Mouse (Mus musculus): Measurements from ENCODE around the gene Necap1.

The Necap1 gene

DNA sequence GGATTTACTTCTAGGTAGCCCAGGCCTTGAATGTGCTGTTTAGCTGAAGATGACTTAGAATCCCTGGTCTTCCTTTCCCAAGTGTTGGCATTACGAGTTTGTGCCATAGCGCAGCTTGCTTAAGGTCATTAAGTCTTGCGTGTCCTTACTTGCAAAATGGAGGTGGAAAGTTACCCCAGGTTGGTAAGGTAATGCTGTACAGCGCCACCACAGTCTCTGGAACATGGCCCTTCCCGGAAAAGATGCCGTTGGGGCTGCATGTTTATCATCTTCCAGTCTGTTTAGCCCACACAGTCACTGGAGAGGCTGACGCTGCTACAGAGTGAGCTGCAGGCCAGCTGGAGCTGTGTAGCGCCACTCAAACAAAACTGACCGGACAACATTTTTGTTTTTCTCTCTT, 9.3 kb downstream of the Necap1 start:
- no peak for DNase-seq (ENCODE audit: low spot score in 2 of 2)

GRCm38 (mm10) chr6:122889599-122889998, 15.3 kb downstream of the Necap1 start:
- DNase-seq (ENCODE audit: low spot score in 2 of 2), result no peak

DNA sequence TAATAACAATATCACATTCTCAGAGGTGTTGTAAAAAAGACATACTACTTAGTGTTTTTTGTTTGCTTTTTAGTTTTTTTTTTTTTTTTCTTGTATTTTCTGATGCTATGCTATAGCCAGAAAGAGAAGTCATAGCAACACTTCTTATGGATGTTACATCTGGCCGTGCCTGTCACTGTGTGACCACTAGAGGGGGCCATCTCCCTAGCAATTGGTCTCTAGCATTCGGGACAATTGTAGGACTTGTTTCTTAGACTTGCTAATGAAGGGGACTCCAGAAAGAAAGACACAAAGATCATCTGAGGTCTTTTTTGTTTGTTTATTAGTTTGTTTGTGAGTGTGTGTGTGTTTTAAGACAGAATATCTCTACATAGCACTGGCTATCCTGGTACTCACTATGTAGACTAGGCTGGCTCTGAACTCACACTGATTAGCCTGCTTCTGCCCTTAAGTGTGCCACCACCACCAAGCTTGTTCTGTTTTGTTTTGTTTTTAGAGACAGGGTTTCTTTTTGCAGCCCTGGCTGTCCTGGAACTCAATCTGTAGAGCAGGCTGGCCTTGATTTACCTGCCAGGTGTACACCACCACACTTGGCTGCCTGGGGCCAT, 18.3 kb downstream of the Necap1 start:
- DNase-seq (ENCODE audit: low spot score in 2 of 2), result peak; percentile 35 to 72

DNA sequence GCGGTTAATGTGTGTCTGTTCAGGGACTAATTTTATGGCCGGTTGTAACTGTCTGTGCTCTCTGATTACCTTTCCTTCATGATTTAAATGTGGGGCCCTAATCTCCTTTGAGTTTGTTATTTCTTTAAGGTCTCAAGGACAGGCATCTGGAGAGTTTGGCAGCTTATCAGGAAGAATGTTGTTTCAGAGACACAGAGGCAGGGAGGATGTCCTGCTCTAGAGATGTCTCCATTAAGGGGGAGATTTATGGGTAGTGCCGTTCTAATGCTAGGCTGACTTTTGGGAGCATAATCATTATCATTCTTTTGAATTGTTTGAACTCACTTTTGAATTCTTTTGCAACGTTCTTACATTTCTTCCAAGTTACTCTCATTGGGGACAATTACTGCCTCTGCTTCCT, 45.6 kb downstream of the Necap1 start:
- DNase-seq (ENCODE audit: low spot score in 2 of 2), result no peak

- no peak for DNase-seq (ENCODE audit: low spot score in 2 of 2)
Observed at GRCm38 (mm10) chr6:122921451-122921850, 47.2 kb downstream of the Necap1 start, which contains the start of gene Clec4a1. Clec4a1 (plus strand) TSS chr6:122921848.

- no peak for DNase-seq (ENCODE audit: low spot score in 2 of 2)
Observed at GRCm38 (mm10) chr6:122934845-122935244, 60.6 kb downstream of the Necap1 start.
